Mouse (Mus musculus): ENCODE measurements around the gene Cerkl.

Cerkl gene

DNA sequence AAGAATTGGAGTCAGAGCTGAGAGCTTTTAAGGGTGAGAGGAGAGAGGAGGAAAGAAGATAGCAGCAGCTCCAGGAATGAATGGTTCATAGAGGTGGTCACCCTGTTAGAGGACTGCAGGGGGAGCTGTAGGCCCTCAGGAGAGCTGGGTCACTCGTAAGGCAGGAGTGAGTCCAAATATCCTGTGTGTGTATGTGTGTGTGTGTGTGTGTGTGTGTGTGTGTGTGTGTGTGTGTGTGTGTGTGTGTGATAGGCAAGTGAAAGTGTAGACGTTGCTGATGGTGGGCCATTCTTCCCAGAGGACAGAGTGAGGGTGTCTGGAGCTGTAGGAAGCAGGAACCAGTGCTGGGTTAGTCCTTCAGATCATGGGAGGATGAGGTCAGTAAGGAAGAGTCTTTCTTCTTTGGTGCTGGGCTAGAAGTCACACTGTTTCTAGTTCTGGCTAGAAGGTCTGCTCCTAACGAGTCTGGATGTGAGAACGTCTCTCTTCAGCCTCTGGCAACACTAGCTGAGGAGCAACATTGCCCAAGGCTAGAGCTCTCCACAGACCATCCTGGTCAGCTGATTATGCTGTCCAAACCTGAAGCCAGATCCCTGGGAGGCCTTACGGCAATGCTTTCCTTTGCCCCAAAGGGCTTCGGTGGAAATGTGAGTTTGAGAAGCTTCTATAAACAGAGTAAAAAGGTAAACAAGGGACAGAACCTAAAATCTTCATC, 83.9 kb downstream of the Cerkl start:
- no peak for DNase-seq (ENCODE audit: low read depth, low spot score)

DNA sequence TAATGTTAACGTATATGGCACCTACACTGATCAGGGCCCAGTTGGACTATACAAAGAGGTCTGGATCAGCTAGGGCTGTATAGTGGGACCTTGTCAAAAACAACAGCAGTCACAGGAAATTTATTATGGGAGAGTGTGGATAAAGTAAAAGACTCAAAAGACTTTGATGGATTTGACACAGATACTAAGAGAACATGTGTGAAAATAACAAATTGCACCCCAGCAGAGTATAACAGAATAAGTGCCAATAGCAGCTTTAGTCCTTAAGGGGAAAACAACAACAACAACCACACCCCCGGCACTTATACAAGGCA, 84.5 kb downstream of the Cerkl start:
- no peak for DNase-seq (ENCODE audit: low read depth, low spot score)

DNA sequence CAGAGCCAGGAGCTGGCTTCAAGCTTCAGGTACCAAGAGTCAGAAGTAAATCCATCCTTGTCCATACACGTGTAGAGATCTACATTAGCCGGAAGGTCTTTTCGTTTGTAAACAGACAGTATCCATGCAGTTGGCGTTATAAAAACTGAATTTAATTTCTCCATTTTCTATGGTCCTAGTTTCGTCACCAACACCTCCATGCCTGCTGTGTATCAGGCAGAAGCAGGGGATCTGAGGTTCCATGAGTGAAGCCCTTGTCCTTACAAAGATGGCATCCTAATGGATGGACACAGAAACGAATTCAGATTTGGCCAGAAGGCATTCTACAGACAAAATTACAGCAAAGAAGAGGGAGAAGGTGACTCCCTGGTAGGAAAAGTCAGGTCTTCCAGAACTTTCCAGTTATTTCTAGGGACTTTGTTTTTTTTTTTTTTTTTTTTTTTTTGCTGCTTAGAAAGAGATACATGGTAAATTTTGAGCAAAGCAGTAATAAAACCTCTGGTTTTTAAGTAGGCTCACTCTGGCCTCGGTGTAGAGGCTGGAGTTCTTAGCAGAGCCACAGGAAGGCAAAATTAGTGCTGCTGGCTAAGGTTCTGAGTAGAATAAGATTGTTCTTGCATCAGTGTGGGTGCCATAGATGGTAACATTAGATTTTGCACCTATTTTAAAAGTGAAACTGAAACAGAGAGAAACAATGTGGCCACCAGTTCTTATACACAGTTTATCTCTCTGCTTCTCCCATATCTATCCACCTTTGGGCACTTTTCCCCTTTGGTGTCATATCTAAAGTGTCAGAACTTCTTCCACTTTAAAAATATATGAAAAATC, 85.0 kb downstream of the Cerkl start:
- no peak for DNase-seq (ENCODE audit: low read depth, low spot score)

DNA sequence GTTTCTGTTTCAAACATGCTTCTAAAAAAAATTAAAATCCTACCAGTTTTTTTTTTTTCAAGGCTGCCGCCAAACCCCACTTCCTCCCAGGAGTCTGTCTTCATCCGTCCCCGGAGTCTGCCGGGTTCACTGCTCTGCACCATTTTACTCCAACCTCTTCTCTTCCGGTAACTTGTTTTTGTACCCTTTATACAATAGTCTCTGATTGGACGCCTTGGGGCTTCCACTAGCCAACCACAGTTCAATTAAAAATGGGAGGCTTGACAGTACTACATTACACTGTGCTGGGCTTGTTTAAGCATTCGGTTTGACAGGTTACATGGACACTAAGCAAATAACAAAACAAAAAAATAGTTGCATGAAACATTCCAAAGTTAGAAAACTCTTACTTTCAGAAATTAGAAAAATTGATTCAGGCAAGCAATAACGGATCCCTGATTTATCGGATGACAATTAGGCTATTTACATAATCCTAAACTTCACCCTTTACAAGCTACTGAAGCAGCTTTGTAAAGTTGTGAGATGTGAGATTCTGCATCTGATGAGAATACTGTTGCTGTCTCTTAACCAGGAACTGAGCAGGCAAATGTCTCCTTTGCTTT, 85.8 kb downstream of the Cerkl start:
- no peak for DNase-seq (ENCODE audit: low read depth, low spot score)

DNA sequence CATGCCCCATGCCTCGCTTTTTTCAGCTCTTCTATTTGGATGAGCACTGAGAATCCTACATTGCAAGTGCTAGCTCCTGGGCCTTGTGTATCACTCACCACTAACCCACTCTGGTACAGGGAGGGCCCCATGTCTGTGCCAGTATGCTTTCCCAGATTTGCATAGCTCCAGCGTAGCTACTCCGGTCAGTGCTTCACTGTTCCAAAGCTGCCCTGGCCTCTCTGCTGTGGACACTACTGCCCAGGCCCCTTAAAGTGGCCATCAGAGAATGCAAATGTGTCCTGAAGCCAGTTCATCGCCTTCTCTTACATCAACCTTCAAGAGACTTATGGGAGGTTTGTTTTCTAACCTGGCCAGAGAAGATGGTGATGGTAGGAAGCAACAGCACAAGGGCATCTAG, 86.7 kb downstream of the Cerkl start:
- DNase-seq (ENCODE audit: low read depth, low spot score): no peak

DNA sequence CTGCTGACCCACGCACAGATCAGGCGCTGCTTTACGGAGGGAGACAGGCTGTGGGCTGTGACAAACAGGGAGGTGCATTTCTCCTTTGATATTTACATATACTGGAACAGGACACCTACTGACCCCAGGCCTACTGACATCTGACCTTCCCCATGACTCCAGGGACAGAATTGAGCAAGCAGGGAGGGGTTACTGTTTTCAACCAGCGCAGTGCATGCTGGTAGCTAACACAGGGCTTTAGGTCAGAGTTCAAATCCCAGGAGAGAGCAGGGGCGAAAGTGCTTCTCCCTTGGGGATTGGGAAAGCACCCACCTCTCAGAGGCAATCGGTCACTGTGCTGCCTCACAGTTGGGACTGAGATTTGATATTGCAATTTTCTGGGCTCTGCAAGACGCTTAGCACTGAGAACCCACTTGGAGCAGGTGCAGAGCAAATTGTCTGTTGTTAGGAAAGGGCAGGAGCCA, 87.5 kb downstream of the Cerkl start:
- DNase-seq (ENCODE audit: low read depth, low spot score): no peak

DNA sequence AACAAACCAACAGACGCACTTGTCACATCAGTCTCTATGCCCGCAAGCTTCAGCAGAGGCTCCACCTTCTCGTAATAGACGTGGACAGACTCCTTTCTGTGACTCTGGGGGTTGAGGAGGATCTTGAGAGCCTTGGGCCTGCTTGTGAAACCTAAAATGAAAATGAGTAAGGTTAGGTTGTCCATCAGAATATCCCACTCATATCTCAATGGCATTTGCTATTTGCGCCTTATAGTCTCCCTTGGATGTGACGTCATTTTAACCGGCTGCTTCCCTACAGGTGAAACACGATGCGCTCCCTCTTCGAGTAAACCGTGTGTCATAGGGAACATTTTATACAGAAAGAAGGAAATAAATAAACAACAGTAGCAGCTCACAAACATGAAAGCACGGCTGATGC, 87.9 kb downstream of the Cerkl start:
- no peak for DNase-seq (ENCODE audit: low read depth, low spot score)

DNA sequence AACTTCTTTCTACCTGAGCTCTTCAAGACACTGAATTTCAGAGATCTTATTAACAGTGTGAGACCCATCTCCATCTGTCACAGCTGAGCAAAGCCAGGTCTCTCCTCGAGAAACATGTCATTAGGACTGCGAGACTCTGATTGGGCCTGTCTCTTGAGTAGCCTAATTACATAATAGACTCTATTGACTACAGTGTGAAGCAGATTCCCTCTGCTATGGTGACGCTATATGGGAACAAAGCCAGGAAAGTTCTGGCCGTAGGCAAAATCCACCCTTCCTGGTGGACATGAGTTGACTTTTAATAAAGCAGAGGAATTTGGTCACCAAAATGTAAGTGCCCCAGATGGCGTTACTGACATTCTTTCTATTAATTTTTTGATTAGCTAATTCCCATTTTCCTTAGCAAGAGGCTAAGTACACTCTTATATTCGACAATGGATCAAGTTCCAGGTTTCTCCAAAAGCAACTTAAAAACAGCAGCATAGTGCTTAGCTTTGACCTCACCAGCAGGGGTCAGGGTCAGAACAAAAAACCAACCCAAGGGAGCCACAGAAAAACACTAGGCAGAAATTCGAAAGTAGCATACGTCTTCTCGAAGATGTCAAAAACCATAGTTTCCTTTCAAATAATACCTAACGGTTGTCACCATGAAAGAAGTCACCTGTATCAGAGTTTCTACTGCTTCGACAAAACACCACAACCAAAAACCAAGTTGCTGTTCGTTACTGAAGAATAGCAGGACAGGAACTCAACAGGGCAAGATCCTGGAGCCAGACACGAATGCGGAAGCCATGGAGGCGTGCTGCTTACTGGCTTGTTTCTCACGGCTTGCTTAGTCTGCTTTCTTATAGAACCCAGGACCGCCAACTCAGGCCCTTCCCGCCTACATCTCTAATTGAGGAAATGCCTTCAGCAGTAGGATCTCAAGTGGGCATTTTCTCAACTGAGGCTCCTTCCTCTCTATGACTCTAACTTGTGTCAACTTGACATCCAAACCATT, 88.8 kb downstream of the Cerkl start:
- DNase-seq (ENCODE audit: low read depth, low spot score): no peak

DNA sequence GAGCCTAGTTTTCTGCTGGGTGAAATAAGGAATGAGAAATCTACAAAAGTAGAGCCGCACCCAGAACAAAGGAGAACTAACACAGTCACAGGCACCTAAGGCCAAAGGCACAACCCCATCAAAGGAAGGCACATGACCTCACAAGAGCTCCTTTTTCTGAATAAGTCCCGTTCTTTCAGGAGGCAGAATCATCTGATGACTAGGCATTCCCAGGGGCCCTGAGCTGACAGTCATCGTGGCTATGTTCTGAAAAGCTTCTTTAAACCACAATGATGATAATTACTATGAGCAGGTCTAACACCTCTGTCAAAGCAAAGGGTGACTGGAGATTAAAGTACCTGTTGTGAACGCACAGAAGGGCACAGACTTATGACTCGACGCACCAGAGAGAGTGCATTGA, 92.7 kb downstream of the Cerkl start:
- DNase-seq (ENCODE audit: low read depth, low spot score): no peak

DNA sequence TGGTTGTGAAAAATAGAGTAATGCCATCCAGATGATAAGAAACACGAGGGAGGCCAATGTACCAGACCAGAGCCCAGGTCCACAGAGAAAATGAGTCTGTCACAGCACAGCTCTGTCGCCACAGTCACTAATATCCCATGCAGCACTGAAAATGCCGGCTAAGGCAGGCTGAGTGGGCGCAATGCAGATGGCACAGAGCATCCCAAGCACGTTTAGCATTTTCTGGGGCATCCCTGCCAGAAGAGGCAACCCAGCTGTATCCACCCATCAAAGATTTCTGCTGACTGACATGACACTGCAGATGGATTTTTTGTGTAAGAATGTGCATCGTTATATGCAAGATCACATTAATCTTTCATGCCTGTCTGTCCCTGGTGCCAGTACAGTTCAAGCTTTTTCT, 94.6 kb downstream of the Cerkl start:
- DNase-seq (ENCODE audit: low read depth, low spot score): no peak

DNA sequence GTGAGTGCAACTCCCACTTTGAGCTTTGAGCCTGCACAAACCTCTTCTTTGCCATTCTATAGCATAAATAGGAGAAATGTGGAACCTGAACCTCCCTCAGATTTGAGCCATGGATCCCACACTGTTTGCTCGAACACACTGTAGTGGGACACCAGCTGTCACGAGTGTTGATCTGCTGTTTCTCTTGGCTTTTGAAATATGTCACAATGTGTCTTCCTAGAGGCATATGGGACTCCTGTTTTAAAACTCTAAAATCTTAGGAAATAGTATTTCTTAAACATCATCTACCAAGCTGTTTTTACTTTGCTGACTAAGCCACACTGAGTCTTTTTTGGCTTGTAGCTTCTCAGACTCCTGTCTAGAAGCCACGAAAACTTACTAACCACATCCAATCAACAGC, 98.8 kb downstream of the Cerkl start:
- DNase-seq (ENCODE audit: low read depth, low spot score): no peak

DNA sequence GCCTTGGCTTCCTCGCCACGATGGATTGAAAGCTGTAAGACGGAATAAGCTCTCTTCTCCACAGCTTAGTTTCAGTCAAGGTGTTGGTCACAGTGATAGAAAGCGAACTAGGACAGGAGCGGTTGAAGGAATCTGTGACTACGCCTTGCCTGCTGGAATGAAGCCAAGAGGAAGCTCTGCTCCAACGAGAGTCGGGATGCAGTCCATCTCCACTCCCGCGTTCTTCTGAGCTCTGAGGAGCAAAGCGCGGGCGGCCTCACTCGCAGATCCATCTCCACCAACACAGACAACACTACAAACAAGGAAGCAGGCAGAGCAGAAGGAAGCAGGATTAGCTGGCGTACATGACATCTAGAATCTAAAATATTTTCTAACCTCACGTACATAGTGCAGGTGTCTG, 101.8 kb downstream of the Cerkl start:
- DNase-seq (ENCODE audit: low read depth, low spot score): no peak

DNA sequence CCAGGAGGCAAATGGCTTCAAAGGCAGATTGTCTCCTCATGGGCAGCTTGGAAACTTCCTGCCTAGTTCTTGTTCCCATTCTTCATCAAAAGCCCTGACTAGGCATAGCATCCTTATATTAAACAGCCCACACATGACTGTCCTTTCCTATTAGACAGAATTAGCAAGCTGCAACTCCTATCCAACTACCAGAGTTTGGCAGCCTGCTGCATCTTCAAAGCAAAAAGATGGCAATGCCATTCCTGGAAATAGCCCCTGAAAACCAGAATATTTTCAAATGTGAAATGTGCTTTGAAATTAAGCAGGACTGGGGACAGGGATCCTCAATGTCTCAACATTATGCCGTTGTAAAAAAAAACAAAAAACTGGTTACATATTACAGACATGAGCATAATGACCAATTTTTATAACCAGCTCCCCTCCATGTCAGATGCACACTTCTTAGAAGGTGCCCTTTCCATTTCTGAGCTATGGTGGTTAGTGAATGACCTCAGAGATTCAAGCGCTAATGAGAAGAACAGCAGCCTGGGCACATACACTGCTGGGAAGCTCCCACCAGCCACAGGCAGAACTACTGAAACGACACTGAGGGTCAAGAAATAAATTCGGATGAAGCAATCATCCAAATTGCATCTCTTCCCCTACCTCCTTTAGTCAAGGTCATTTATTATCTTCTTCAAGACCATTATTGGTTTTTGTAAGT, 104.3 kb downstream of the Cerkl start:
- no peak for DNase-seq (ENCODE audit: low read depth, low spot score)

DNA sequence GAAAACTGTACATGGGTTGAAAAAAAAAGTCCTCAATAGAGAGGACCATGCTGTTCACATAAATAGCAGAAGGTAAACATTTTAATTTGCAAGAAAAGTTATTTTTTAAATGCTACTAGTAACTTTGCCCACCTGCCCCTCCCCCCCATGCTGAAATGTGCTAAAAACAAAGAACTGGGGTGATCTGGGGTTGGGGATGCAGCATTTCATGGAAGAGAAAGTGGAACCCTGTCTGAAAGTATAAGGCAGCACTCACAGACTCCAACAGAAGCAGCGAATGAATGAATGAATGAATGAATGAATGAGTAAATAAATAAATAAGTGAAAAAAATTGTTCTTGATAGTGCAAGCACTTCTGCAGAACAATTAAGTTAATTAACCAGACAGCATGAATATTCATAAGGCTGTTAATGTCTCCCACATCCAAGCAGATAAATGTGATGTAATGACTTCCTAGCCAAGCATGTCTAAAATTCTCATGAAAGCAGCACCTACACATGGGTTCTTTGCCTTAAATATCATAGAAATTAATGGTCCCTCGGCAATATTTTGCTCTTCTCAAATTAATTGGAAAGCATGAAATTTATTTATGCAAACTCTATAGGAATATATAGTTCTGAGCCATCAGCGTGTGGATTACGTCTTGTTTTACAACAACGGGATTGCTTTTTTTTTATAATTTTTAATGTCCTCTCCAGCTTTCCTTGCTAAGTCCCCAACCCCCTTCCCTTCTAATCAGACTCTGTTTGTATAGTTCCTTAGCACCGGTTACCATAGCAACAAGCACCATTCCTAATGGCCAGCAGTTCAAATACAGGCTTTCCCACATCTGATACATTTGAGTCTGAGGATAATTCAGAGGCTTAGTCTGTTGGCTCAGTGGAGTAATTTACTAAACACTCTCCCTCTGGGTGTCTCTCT, 105.1 kb downstream of the Cerkl start:
- no peak for DNase-seq (ENCODE audit: low read depth, low spot score)

DNA sequence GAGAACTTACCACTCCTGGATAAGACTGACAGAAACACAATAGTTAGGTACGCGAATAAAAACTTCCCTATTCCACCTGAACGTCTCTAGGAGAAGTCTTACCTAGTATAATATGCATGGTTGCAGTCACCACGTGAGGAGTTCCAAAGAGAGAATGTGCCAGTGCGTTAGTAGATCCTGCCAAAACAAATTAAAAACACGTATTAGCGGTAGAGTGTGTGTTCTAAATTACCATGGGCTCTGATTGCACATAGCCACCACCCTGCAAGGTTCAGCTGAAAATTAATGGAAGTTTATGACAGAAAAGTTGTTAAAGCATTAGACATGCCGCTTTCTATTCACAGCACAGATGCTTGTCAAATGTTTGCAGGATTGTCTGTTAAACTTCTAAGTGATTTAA, 113.5 kb downstream of the Cerkl start:
- no peak for DNase-seq (ENCODE audit: low read depth, low spot score)

DNA sequence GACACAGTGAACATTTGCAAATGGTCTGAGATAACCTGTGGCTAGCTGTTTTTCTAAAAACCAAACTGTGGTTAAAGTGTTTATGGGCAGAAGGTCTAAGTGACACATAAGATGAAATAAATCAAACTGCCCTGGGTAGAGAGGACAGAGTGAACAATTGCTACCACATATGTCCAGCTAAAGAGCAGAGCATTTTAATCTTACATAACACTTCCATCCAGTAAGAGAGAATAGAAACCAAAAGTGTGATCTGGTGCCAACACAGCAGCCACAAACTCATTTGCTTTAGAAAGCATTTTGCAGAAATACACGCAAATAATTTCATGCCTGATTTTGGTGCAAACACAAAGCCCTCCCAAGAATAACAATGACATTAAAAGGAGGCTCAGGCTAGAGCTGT, 117.6 kb downstream of the Cerkl start:
- DNase-seq (ENCODE audit: low read depth, low spot score): no peak

DNA sequence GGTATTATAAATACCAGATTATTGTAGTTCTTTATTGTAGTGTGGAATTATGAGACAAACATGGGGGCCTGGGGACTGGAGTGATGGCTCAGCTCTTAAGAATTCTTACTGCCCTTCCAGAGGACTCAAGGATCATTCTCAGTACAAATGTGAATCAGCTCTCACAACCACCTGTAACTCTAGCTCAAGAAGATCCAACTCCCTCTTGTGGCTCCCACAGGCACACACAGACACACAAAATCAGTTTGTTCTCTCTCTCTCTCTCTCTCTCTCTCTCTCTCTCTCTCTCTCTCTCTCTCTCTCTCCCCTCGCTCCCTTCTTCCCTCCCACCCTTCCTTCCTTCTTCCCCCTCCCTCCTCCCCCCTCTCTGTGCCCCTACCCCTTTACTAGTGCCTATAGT, 120.4 kb downstream of the Cerkl start:
- DNase-seq (ENCODE audit: low read depth, low spot score): no peak

DNA sequence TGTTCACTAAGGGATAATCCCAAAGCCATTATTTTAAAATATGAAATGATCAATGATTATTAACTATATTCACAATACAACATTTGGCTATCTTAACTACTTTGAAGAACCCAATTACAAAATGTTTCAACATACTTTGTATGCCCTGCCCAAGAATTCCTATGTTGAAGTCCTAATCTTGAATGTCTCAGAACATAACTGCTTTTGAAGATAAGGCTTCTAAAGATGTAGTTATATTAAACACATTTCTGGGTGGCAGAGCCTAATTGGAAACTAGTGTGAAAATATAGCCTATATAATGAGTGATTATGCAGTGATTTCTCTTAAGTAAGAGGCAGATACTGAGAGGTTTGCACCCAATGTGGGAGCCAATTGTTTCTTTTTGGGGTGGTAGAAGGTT, 121.9 kb downstream of the Cerkl start:
- no peak for DNase-seq (ENCODE audit: low read depth, low spot score)

DNA sequence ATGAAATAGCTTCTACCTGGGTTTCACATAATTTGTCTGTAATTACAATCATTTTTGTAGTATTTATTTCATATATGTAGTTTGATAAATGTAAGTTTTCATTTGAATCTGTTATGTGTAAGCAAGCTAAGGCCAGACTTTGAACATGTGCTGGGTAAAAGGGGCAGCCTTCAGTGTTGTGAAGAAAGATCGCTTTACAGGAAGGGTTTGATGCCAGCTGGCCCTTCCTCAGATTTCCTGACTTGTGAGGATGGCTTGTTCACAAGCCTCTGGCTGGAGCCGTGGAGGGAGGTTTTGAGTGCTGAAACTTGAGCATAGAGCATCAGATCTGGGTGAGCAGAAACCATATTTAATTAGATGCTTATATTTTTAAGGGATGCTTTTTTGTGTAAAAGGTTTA, 128.5 kb downstream of the Cerkl start:
- no peak for DNase-seq (ENCODE audit: low read depth, low spot score)

All from embryo, embryonic 11.5 days (tissue).